Mouse (Mus musculus) midbrain, embryonic 12.5 days (tissue): ENCODE results near the gene Acod1. TPM values are rescaled to one million over a fixed set of nuclear protein-coding genes. Genes with fewer than 3 reads are reported as not detected.

Source experiments
- ATAC-seq: fragments of 200-750 bp; cut with Nextera tagmentation; 2 replicates; pipeline ENCODE4 v1.8.0; 2017; ENCODE audit warnings: low read depth, moderate TSS enrichment, moderate library complexity; ENCODE audit not compliant: low FRiP score
- H3K27ac ChIP-seq: fragments of 300-500 bp; sonication (generic); replicated peaks from 2 replicates; pipeline ENCODE4 v1.5.1; 2016; ENCODE audit warnings: mild to moderate bottlenecking
- H3K27me3 ChIP-seq: fragments of 300-500 bp; sonication (generic); 2 replicates; pipeline ENCODE4 v1.6.1; 2016; ENCODE audit warnings: mild to moderate bottlenecking
- H3K36me3 ChIP-seq: fragments of 300-500 bp; sonication (generic); 2 replicates; pipeline ENCODE4 v1.6.1; 2016
- H3K4me1 ChIP-seq: fragments of 300-500 bp; sonication (generic); 2 replicates; pipeline ENCODE4 v1.6.1; 2016
- H3K4me2 ChIP-seq: fragments of 300-500 bp; sonication (generic); replicated peaks from 2 replicates; pipeline ENCODE4 v1.6.1; 2016; ENCODE audit warnings: mild to moderate bottlenecking, moderate library complexity
- H3K4me3 ChIP-seq: fragments of 300-500 bp; sonication (generic); 2 replicates; pipeline ENCODE4 v1.5.1; 2016; ENCODE audit warnings: mild to moderate bottlenecking
- H3K9ac ChIP-seq: fragments of 300-500 bp; sonication (generic); replicated peaks from 2 replicates; pipeline ENCODE4 v1.6.1; 2016; ENCODE audit warnings: mild to moderate bottlenecking, moderate library complexity
- H3K9me3 ChIP-seq: fragments of 300-500 bp; sonication (generic); 2 replicates; pipeline ENCODE4 v1.6.1; 2016; ENCODE audit warnings: mild to moderate bottlenecking
- WGBS: fragments of 180-500 bp; shearing (Covaris S2); methylation state at CpG from one replicate; pipeline ENCODE4 v1.1.7; 2016; 5-methylcytosine and 5-hydroxymethylcytosine counted together
- polyA plus RNA-seq: library from polyadenylated mRNA; unstranded; fragments of >200 nt; fragmentation: Nextera tagmentation; extraction: Ambion mirVana; gene quantifications from 2 replicates; pipeline ENCODE4 v1.2.1, GENCODE M21; 2016

Acod1 gene
- polyA plus RNA-seq, 1 experiment from 2014 or later: not detected

DNA sequence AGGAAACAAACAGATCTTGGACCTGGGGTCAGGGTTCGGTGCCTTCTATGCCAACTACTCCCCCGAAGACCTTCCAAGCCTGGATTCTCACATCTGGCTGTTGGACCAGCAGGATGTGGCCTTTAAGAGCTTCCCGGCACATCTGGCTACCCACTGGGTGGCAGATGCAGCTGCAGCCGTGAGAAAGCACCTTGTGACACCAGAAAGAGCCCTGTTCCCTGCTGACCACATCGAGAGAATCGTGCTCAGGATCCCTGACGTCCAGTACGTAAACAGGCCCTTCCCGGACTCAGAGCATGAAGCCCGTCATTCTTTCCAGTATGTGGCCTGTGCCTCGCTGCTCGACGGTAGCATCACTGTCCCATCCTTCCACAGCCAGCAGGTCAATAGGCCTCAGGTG, 8.0 kb downstream of the Acod1 start:
- Histone ChIP-seq H3K4me2 (no peak overlapping the region), H3K27me3 (no peaks in the 10 kb centered on the region), H3K9ac (no peak overlapping the region), H3K36me3 (no peaks in the 10 kb centered on the region), H3K4me3 (no peak overlapping the region), H3K4me1 (no peaks in the 10 kb centered on the region), H3K9me3 (no peaks in the 10 kb centered on the region), H3K27ac (no peak overlapping the region)
- 82% methylated on average over 13 of the region's 13 CpGs for WGBS
- no peak for ATAC-seq

DNA sequence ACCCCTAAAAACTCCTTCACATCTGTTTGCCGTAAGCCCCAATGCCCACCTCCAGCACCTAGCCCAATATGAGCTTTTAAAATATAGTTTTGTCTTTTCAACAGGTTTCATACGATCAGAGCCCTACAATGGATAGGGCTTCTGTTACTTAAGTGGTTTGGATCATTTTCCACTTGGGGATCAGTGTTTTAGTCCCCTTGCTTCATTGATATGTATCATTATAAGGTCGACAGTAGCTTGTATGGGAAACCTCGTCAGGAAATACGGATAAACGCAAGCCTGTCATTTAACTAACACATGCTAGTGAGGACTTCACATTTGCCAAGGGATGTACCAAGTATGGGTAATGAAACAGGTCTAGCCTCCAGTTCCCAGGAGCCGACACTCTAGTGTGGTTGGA, 9.8 kb downstream of the Acod1 start:
- ATAC-seq: no peak
- no peaks in the 10 kb centered on the region for H3K36me3 ChIP-seq
- H3K27ac ChIP-seq: no peak overlapping the region
- H3K9ac ChIP-seq: no peak overlapping the region
- H3K27me3 ChIP-seq: no peaks in the 10 kb centered on the region
- no peaks in the 10 kb centered on the region for H3K4me1 ChIP-seq
- no peak overlapping the region for H3K4me2 ChIP-seq
- no peak overlapping the region for H3K4me3 ChIP-seq
- H3K9me3 ChIP-seq: no peaks in the 10 kb centered on the region
- 90% methylated on average over 7 of the region's 7 CpGs for WGBS

DNA sequence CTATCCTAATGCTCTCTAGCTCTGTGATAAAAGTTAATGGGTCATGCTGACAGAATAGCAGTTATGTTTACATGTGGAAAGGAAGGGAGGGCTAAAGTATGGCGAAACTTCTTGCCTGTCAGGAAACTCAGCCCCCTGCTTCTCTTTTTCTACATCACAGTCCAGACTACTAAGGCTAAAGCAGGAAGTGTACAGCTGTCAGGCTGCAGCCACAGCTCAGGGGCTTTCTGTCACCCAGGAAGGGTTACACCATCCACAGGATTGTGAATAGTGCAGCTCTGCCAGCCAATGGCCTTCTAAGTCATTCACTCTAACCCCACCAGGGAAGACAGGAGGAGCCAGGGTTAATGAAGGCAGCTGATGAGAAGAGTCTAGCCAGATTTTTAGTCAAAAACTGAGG, 12.2 kb downstream of the Acod1 start:
- Histone ChIP-seq H3K36me3 (no peaks in the 10 kb centered on the region), H3K4me3 (no peak overlapping the region), H3K4me1 (no peaks in the 10 kb centered on the region), H3K27ac (no peak overlapping the region), H3K27me3 (no peaks in the 10 kb centered on the region), H3K9me3 (no peaks in the 10 kb centered on the region), H3K9ac (no peak overlapping the region), H3K4me2 (no peak overlapping the region)
- ATAC-seq: no peak
- WGBS: 87% methylated on average over 1 of the region's 1 CpGs

DNA sequence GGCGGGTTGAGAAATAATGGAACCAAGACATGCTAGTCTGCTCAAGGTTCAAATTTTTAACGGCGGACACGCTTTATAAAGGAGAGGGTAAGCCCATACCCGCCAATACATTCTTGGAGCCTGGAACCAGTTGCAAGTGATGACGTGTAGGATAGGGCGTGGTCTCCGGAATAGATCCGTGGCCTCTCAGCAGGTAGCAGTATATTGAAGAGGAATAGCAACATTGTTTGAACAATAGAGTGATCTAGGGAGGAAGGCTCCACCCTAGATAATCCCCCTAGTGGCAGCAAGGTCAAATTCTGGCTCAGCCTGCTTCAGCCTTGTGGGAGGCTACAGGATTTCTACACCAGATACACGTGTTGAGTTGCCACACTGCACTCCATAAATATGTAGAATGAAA, 12.7 kb downstream of the Acod1 start:
- Histone ChIP-seq H3K4me2 (no peak overlapping the region), H3K36me3 (no peaks in the 10 kb centered on the region), H3K4me1 (no peaks in the 10 kb centered on the region), H3K9ac (no peak overlapping the region), H3K9me3 (no peaks in the 10 kb centered on the region), H3K27me3 (no peaks in the 10 kb centered on the region), H3K4me3 (no peak overlapping the region), H3K27ac (no peak overlapping the region)
- WGBS: 86% methylated on average over 10 of the region's 10 CpGs
- no peak for ATAC-seq

DNA sequence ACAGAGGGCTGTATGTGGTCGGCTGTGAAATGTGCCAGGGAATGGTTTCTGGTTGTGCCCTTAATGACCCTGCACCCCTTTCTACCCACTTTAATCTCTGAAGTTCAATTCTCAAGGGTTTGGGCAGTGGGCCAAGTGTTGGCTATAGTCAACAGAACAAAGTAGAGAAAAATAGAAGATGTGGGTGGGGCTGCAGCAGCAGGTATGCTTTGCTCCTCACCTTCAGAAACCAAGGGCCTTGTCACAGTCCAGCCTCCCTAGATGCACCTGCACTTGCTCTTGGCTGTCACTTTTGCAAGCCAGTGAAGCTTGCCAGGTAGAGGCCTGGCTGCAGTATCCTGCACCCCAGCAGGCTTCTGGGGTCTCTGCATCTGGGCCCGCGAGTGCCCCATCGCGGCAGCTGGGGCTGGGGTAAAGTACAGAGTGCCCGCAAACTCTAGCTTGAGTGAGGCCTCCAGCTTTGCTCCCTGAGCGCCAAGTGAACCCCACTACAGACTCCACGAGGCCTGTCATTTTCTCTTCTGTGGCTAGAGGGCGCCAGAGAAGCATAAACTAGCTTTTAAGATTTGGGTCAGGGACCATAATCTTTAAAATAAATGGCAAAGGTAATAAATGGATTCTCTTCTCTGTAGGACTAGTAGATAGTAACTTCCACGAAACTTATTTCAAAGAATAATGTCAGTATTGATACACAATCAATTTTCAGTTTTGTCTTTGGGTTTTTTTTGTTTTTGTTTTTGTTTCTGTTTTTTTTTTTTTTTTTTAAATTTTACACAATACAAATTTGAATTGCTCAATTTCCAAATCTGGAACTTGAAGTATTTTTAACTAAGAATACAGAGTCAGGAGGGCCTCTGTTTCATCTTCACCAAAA, 18.8 kb downstream of the Acod1 start:
- Histone ChIP-seq H3K4me3 (no peak overlapping the region), H3K9me3 (no peaks in the 10 kb centered on the region), H3K36me3 (no peaks in the 10 kb centered on the region), H3K4me2 (no peak overlapping the region), H3K4me1 (peaks cover 4% of the 10 kb centered on the region; the same call in 1 of the 2 replicates), H3K27me3 (no peaks in the 10 kb centered on the region), H3K9ac (no peak overlapping the region), H3K27ac (no peak overlapping the region)
- ATAC-seq: no peak
- WGBS: 13% methylated on average over 10 of the region's 10 CpGs

DNA sequence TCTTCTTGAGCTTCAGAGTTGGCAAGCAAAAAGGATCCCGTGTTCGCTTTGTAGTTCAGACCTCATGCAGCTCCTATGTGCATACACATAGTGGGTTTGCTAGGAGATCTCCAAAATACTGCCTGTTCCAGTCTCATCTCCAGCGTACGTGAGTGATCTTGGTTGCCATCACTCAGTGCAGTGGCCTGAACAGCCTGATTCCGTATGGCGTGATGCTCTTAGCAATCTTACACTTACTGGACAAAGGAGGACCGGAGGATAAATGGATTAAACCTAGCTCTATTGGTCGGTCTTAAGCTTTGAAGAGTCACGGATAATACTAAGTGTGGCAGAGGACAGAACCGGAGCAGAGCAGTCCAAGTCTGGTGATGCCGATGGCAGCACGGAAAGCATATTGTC, 22.7 kb downstream of the Acod1 start:
- Histone ChIP-seq H3K27ac (peak overlapping the region; percentile 74), H3K9ac (peak overlapping the region; percentile 73), H3K9me3 (no peaks in the 10 kb centered on the region), H3K4me1 (peaks cover 9% of the 10 kb centered on the region; the same call in 1 of the 2 replicates), H3K4me2 (peak overlapping the region; percentile 76), H3K4me3 (peak overlapping the region; percentile 65), H3K36me3 (no peaks in the 10 kb centered on the region; the same call in 1 of the 2 replicates), H3K27me3 (no peaks in the 10 kb centered on the region)
- 9% methylated on average over 12 of the region's 12 CpGs for WGBS
- ATAC-seq: peak; percentile 71

DNA sequence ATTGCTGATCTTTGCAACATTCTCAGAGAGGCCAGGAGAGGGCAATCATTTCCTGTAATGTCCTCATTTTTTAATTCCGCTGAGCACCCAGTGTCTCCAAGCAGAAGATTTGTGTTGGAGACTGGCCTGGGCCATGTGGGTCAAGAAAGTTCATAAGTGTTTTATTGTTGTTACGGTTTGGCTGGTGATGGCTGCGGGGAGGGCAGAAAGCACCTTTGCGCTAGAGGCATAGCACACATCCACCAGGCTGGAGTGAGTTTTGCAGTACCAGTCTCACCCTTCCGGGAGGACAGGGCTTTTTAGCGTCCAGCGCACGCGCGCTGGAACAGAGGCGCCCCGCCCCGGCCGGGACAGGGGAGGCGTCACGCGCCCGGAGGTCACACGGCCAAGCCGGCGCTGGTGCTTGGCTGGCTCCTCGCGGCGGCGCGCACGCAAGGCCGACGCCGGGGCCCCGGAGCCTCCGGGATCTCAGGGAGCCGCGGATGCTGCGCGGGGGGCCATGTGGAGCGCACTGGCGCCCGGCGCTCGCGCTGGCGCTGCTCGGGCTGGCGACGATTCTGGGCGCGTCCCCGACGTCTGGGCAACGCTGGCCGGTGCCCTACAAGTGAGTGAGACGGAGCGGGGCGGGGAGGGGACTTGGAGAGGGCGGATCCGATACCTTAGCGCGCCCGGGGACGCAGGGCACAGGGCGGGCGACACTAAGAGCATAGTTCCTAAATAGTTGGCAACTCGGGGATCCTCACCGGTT, 23.3 kb downstream of the Acod1 start, which contains the start of gene Cln5:
Gene Cln5 (plus strand): TSS at position 353 of the 748 bp plus-strand sequence.
- Histone ChIP-seq H3K27me3 (no peaks in the 10 kb centered on the region), H3K9ac (peak within 1 kb of the TSS; percentile 73), H3K27ac (peak within 1 kb of the TSS; percentile 74), H3K4me3 (peak within 1 kb of the TSS; percentile 65), H3K9me3 (no peaks in the 10 kb centered on the region), H3K4me2 (peak within 1 kb of the TSS; percentile 76), H3K4me1 (peaks cover 9% of the 10 kb centered on the region; the same call in 1 of the 2 replicates), H3K36me3 (peaks cover 5% of the 10 kb centered on the region; the same call in 1 of the 2 replicates)
- ATAC-seq: peak; percentile 98
- WGBS: under 1% methylated on average over 61 of the region's 65 CpGs

DNA sequence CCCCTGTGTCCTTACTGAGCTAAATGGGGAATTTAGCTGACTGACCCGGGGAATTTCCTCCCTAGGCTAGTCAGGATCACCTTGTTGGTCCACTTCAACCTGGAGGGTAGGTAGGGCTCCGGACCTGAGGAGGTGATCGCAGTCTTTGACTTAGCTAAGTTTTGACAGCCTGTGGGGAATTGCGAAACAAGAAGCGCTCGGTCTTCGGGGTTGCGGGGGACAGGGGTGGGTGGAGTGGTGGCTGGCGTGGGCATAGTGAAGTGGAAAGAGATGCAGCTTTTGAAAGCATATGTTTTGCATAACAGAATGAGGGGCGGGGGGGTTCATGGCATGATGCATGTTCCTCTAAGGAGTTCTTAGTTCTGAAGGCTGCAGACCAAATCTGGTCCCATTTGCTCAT, 24.0 kb downstream of the Acod1 start:
- Histone ChIP-seq H3K4me2 (peak overlapping the region; percentile 76), H3K27me3 (no peaks in the 10 kb centered on the region), H3K36me3 (peaks cover 9% of the 10 kb centered on the region; the same call in 1 of the 2 replicates), H3K9ac (peak overlapping the region; percentile 73), H3K9me3 (no peaks in the 10 kb centered on the region), H3K4me3 (peak overlapping the region; percentile 65), H3K4me1 (peaks cover 6% of the 10 kb centered on the region; the same call in 1 of the 2 replicates), H3K27ac (peak overlapping the region; percentile 74; the same call in 1 of the 2 replicates)
- 6% methylated on average over 10 of the region's 10 CpGs for WGBS
- no peak for ATAC-seq

DNA sequence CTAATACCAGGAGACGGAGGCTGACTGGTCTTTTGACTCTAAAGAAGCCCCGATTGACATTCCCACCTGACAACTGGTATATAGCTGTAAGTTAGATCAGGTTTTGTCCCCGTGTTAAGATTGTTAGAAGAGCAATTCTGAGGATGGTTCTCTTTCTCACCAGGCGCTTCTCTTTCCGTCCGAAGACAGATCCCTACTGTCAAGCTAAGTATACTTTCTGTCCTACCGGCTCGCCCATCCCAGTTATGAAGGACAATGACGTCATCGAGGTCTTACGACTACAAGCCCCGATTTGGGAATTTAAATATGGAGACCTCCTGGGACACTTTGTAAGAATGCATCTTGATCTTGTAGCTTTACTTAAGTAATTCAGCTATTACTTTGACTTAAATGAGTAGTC, 24.7 kb downstream of the Acod1 start:
- Histone ChIP-seq H3K4me3 (no peak overlapping the region), H3K4me2 (no peak overlapping the region), H3K27ac (no peak overlapping the region), H3K9ac (no peak overlapping the region), H3K4me1 (peaks cover 6% of the 10 kb centered on the region; the same call in 1 of the 2 replicates), H3K9me3 (no peaks in the 10 kb centered on the region), H3K36me3 (peaks cover 9% of the 10 kb centered on the region; the same call in 1 of the 2 replicates), H3K27me3 (no peaks in the 10 kb centered on the region)
- no peak for ATAC-seq
- WGBS: 92% methylated on average over 12 of the region's 12 CpGs

DNA sequence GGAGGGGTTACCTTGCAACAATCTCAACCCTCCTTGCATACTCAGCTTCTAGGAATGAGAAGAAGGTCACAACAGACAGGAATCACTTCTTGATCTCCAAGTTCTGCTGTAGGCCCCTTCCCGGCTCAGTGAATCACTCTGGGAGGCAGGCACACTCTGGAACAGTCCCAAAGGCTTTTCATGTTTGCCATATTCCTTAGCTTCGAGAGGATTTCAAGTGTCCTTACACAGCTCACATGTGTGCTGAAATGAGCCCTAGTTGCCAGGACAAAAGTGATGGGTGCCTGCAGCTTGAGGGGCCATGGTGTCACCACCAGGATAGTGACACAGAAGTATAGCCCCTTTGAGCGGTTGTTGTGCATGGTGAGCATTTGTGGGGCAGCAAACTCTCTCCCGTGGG, 26.0 kb downstream of the Acod1 start:
- no peak overlapping the region for H3K4me3 ChIP-seq
- H3K4me2 ChIP-seq: no peak overlapping the region
- 92% methylated on average over 4 of the region's 4 CpGs for WGBS
- H3K27me3 ChIP-seq: no peaks in the 10 kb centered on the region
- ATAC-seq: no peak
- no peaks in the 10 kb centered on the region for H3K9me3 ChIP-seq
- no peak overlapping the region for H3K27ac ChIP-seq
- H3K36me3 ChIP-seq: peaks cover 12% of the 10 kb centered on the region; the same call in 1 of the 2 replicates
- peaks cover 6% of the 10 kb centered on the region; the same call in 1 of the 2 replicates for H3K4me1 ChIP-seq
- no peak overlapping the region for H3K9ac ChIP-seq

DNA sequence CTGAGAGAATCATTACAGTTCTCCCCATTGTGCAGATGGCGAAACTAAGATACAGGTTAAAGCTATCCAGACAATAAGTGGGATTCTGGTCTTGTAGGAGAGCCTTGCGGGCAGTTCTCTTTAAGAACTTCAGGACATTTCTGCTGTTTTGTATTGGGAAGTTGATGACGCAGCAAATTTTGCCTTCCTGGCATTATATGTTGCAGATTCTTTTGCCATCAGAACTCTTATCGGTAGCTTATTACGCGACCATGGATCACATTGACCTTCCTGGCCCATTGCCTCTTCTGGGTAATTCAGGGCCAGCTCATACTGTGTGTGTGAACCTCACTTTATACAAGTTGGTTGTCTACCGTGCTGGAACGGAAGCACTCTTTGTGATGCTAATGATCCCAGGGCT, 27.0 kb downstream of the Acod1 start:
- WGBS: 83% methylated on average over 8 of the region's 8 CpGs

DNA sequence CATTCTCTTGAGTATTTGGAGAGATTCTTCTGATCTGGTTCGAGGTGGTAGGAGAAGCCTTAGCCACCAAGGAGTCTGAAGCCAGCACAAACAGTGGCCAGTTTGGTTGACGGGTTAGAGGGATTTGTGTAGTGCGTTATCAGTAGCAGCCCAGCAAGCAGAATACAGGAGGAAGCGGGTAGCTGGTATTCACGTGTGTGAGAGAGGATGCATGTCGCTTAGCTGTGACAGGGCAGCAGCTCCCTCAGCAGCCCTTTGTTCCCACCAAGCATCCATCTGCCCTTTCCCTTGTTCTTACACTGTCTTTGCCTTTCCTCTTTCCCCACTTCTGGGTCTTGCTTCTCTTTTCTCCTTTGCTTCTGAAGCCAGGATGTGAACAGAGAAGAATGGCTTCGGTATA, 28.4 kb downstream of the Acod1 start:
- H3K9me3 ChIP-seq: no peaks in the 10 kb centered on the region
- no peaks in the 10 kb centered on the region for H3K27me3 ChIP-seq
- no peak overlapping the region for H3K27ac ChIP-seq
- 61% methylated on average over 7 of the region's 7 CpGs for WGBS
- no peak overlapping the region for H3K9ac ChIP-seq
- no peak for ATAC-seq
- peaks cover 28% of the 10 kb centered on the region; the same call in 1 of the 2 replicates for H3K36me3 ChIP-seq
- no peak overlapping the region for H3K4me3 ChIP-seq
- H3K4me1 ChIP-seq: peaks cover 6% of the 10 kb centered on the region; the same call in 1 of the 2 replicates
- no peak overlapping the region for H3K4me2 ChIP-seq

More for the DNA sequence above, 27.0 kb downstream of the Acod1 start:
- Histone ChIP-seq H3K9ac (no peak overlapping the region), H3K4me3 (no peak overlapping the region), H3K9me3 (no peaks in the 10 kb centered on the region), H3K27ac (no peak overlapping the region), H3K36me3 (peaks cover 17% of the 10 kb centered on the region; the same call in 1 of the 2 replicates), H3K4me2 (no peak overlapping the region), H3K4me1 (peaks cover 6% of the 10 kb centered on the region; the same call in 1 of the 2 replicates), H3K27me3 (no peaks in the 10 kb centered on the region)
- no peak for ATAC-seq
